Mouse (Mus musculus): ENCODE measurements around the gene Cacna1i.

- TF ChIP-seq CTCF (IDR thresholded peaks at IDR 0.05; ENCODE audit: borderline replicate concordance, control insufficient read depth, extremely low read depth, insufficient read depth, low read length, poor library complexity), result no peak
- no peak for TF ChIP-seq POLR2A (IDR thresholded peaks at IDR 0.05; ENCODE audit: control insufficient read depth, extremely low read depth, insufficient read depth, low read length, poor library complexity)
These were observed 130.0 kb downstream of the Cacna1i start for GRCm38 (mm10) chr15:80417066-80417465.
